Mouse (Mus musculus) G1E (cell line): Measurements from ENCODE around the gene Stoml3. TPM values are rescaled to one million over a fixed set of nuclear protein-coding genes. Genes with fewer than 3 reads are reported as not detected.
A peak's percentile ranks its signal among the peaks of the same experiment; 100 is the strongest.

Source experiments
- ATAC-seq: 2 replicates; pipeline ENCODE4 v1.8.0; 2016; ENCODE audit warnings: mild to moderate bottlenecking; ENCODE audit not compliant: insufficient number of reproducible peaks, poor library complexity, low FRiP score, severe bottlenecking; ENCODE audit errors: extremely low read depth
- DNase-seq: peaks from one replicate; pipeline ENCODE4 v3.0.0; 2012; ENCODE audit warnings: low spot score
- H3K27me3 ChIP-seq: 2 replicates; pipeline ENCODE4 v1.6.1; 2012; ENCODE audit warnings: mild to moderate bottlenecking, low read length, inconsistent platforms; ENCODE audit not compliant: insufficient read depth
- H3K36me3 ChIP-seq: replicated peaks from 2 replicates; pipeline ENCODE3; 2012; ENCODE audit warnings: mild to moderate bottlenecking, inconsistent platforms
- H3K4me1 ChIP-seq: 2 replicates; pipeline ENCODE4 v1.6.1; 2012; ENCODE audit warnings: low read depth, low read length, inconsistent platforms, mixed read lengths; ENCODE audit not compliant: insufficient read depth
- H3K4me3 ChIP-seq: 2 replicates; pipeline ENCODE4 v1.5.1; 2012; ENCODE audit warnings: low read depth, mild to moderate bottlenecking, inconsistent platforms, low read length, moderate library complexity, mixed read lengths
- H3K9me3 ChIP-seq: replicated peaks from 2 replicates; pipeline ENCODE4 v1.6.1; 2012; ENCODE audit warnings: inconsistent platforms
- CTCF ChIP-seq: IDR thresholded peaks from 2 replicates; pipeline ENCODE4 v1.5.1; 2012; ENCODE audit warnings: low read depth, low read length, inconsistent platforms, mixed read lengths
- GATA1 ChIP-seq: IDR thresholded peaks from 2 replicates; pipeline ENCODE4 v1.6.1; 2012; ENCODE audit warnings: borderline replicate concordance, low read length, inconsistent platforms, mixed read lengths
- GATA2 ChIP-seq: IDR thresholded peaks from 2 replicates; pipeline ENCODE4 v1.6.1; 2012; ENCODE audit warnings: low read depth, low read length, inconsistent platforms, borderline replicate concordance
- POLR2AphosphoS5 ChIP-seq: IDR thresholded peaks from 2 replicates; pipeline ENCODE4 v1.6.1; 2012; ENCODE audit warnings: low read depth, low read length, inconsistent platforms; ENCODE audit not compliant: insufficient replicate concordance
- TAL1 ChIP-seq: conservative IDR thresholded peaks from 2 replicates; pipeline ENCODE4 v1.6.1; 2012; ENCODE audit warnings: low read depth, low read length, inconsistent platforms, mixed read lengths
- polyA plus RNA-seq: library from polyadenylated mRNA; stranded (reverse); fragments of >175 nt; gene quantifications from 2 replicates; pipeline ENCODE4 v1.2.3, GENCODE M21; 2012
- total RNA-seq, 2 experiments: library from RNA; stranded (forward) in 1 of 2; stranded (reverse) in 1 of 2; fragments of 200-1000 nt in 1 of 2; fragments of >200 nt in 1 of 2; fragmentation: Nextera tagmentation in 1 of 2; gene quantifications; 2 replicates each; pipeline ENCODE4 v1.2.3; 2014 to 2017

The Stoml3 gene
- total and polyA plus RNA-seq, 3 experiments, result 0.44 TPM; not detected in 2

DNA sequence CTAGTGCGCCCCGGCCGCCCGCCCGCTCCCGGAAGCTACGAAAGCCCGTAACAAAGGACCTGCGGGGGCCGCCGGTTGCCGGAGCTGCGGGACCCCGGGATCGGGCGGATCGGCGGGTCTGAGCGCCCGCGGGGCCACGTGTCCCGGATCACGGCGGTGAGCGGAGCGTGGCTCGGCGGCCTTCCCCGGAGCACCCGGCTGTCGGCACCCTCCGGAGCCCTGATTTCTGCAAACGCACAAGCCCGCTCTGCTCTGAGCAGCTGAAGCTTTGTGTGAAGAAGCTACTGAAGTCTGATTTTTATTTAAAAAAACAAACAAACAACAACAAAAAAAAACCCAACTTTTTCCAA is 24.7 kb upstream of the Stoml3 start:
- Histone ChIP-seq H3K27me3 (no peaks in the 10 kb centered on the region), H3K4me3 (peak overlapping the region; percentile 87), H3K36me3 (peaks cover 50% of the 10 kb centered on the region), H3K4me1 (peaks cover 35% of the 10 kb centered on the region), H3K9me3 (no peaks in the 10 kb centered on the region)
- no peak for TF ChIP-seq GATA2
- TF ChIP-seq TAL1, result no peak
- TF ChIP-seq CTCF, result no peak
- no peak for TF ChIP-seq GATA1
- no peak for TF ChIP-seq POLR2AphosphoS5
- DNase-seq (no peak), ATAC-seq (no peak)

DNA sequence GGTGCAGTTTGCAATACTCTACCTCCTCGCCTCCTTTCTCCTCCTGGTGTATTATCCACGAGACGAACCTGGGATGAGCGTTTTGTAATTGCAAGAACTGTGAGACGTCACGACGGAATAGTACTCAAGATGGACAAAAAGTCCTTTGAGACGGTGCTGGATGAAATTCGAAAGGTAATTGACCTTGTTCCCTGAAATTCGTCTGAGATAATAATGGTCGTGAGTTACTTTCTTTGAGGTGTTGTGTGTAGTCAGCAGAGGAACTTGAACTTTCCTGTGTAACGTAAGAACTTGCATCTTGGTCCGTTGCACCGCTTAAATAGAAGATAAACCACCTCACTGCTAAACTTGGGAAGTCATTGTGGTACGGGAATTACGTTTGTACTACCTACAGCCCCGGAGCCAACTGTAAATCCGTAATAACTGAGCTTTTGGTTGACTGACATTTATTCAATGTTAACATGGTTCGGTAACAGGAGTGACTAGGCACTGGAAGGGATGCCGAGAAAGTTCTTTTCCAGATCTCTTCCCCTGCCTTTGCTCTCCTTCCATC is 24.2 kb upstream of the Stoml3 start:
- peaks cover 39% of the 10 kb centered on the region for H3K4me1 ChIP-seq
- peaks cover 52% of the 10 kb centered on the region for H3K36me3 ChIP-seq
- no peaks in the 10 kb centered on the region for H3K27me3 ChIP-seq
- TF ChIP-seq POLR2AphosphoS5 (no peak), CTCF (no peak), GATA2 (no peak), TAL1 (no peak), GATA1 (no peak)
- ATAC-seq (no peak), DNase-seq (no peak)
- no peaks in the 10 kb centered on the region for H3K9me3 ChIP-seq
- H3K4me3 ChIP-seq, result peak overlapping the region; percentile 87

DNA sequence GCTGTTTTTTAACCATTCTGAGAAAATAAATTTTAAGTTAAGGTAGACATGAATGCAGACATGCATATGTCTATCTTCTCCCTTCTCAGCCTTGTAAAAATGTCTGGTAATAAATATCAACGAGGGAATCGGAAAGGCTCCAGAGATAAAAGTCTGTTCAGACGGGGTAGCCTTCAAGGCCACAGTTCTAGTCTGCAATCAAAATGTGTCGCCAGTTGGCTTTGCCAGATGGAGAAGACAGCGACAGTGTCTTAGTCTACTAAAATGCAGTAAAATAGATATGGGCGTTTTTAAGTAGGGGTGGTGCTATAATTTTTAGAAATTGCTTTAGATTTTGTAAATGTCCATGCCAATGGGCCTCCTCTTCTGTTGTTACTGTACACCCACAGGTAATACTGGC is 23.1 kb upstream of the Stoml3 start:
- TF ChIP-seq GATA2 (no peak), GATA1 (no peak), CTCF (no peak), POLR2AphosphoS5 (no peak), TAL1 (no peak)
- Histone ChIP-seq H3K27me3 (no peaks in the 10 kb centered on the region), H3K4me3 (peak overlapping the region; percentile 87; the same call in 1 of the 2 replicates), H3K36me3 (peaks cover 52% of the 10 kb centered on the region), H3K9me3 (no peaks in the 10 kb centered on the region), H3K4me1 (peaks cover 33% of the 10 kb centered on the region)
- DNase-seq (no peak), ATAC-seq (no peak)

DNA sequence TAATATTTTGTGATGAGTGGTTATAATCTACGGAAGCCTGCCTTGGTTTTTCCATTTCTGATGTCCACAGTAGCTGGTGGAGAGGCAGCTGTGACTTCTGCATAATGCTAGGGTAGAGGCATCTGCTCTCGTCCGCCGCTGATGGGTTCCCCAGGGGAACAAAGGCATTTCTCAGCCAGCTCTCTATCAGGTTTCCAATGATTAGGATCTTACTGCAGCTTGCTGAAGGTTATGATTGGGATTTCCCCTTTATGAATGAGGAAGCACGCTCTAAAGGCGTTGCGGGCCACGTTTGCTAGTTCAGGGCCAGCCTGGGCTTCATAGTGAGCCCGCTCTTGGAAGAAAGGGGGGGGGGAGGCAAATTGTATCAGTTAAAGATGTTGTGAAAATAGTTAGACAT is 22.0 kb upstream of the Stoml3 start:
- H3K27me3 ChIP-seq, result no peaks in the 10 kb centered on the region
- peaks cover 24% of the 10 kb centered on the region for H3K4me1 ChIP-seq
- no peak for ATAC-seq
- no peak for TF ChIP-seq GATA2
- no peak for TF ChIP-seq GATA1
- no peak for TF ChIP-seq POLR2AphosphoS5
- no peak for TF ChIP-seq CTCF
- TF ChIP-seq TAL1, result no peak
- no peaks in the 10 kb centered on the region for H3K9me3 ChIP-seq
- peaks cover 53% of the 10 kb centered on the region for H3K36me3 ChIP-seq
- peak overlapping the region; percentile 51; the same call in 1 of the 2 replicates for H3K4me3 ChIP-seq
- peak; percentile 18 for DNase-seq

DNA sequence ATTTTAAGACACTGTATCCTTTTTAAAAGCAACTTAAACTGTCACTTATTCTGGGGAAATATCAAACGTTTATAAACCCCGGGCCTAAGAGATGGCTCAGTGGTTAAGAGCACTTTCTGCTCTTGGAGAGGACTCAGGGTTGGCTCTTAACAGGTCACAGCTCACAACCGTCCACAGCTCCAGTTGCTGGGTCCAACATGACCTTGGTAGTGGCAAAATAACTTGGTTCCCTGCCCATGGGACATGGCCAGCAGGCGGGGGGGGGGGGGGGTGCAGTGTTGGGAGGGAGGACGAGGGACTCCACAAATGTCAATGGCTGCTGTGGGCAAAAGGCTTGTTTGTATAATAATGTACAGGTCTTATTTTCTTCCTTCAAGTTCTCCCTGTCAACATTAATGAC is 21.1 kb upstream of the Stoml3 start:
- TF ChIP-seq GATA1 (no peak), POLR2AphosphoS5 (no peak), CTCF (no peak), TAL1 (no peak), GATA2 (no peak)
- Histone ChIP-seq H3K4me1 (peaks cover 23% of the 10 kb centered on the region), H3K9me3 (no peaks in the 10 kb centered on the region), H3K27me3 (no peaks in the 10 kb centered on the region), H3K36me3 (peaks cover 59% of the 10 kb centered on the region), H3K4me3 (no peak overlapping the region)
- DNase-seq, result no peak
- ATAC-seq, result no peak

GRCm38 (mm10) chr3:53469650-53470049 is 18.8 kb upstream of the Stoml3 start:
- ATAC-seq, result no peak
- no peaks in the 10 kb centered on the region for H3K27me3 ChIP-seq
- peaks cover 82% of the 10 kb centered on the region for H3K36me3 ChIP-seq
- no peaks in the 10 kb centered on the region for H3K9me3 ChIP-seq
- H3K4me1 ChIP-seq, result peaks cover 23% of the 10 kb centered on the region
- TF ChIP-seq TAL1 (no peak), GATA2 (no peak), POLR2AphosphoS5 (no peak), GATA1 (no peak), CTCF (no peak)
- H3K4me3 ChIP-seq, result no peak overlapping the region
- DNase-seq, result no peak
